Mouse (Mus musculus) olfactory bulb, adult 2 months (tissue): ENCODE data around the gene Crebl2. TPM values are rescaled to one million over a fixed set of nuclear protein-coding genes. Genes with fewer than 3 reads are reported as not detected.

Source experiments
- H3K27ac ChIP-seq: fragments of 200-500 bp; 2 replicates; pipeline ENCODE4 v1.5.1; 2012; ENCODE audit warnings: low read depth, low read length; ENCODE audit not compliant: insufficient read depth
- H3K4me1 ChIP-seq: fragments of 200-500 bp; 2 replicates; pipeline ENCODE4 v1.6.1; 2012; ENCODE audit warnings: low read length; ENCODE audit not compliant: control insufficient read depth, insufficient read depth
- H3K4me3 ChIP-seq: fragments of 200-500 bp; 2 replicates; pipeline ENCODE4 v1.5.1; 2012; ENCODE audit warnings: mild to moderate bottlenecking, low read depth, low read length, moderate library complexity; ENCODE audit not compliant: insufficient read depth
- CTCF ChIP-seq: fragments of 200-500 bp; IDR thresholded peaks from 2 replicates; pipeline ENCODE4 v1.5.1; 2012; ENCODE audit warnings: low read depth, mild to moderate bottlenecking, low read length, moderate library complexity; ENCODE audit not compliant: insufficient read depth
- POLR2A ChIP-seq: fragments of 200-500 bp; IDR thresholded peaks from 2 replicates; pipeline ENCODE4 v1.6.1; 2012; ENCODE audit warnings: mild to moderate bottlenecking, low read depth, low read length, moderate library complexity; ENCODE audit not compliant: insufficient read depth
- WGBS: fragments of 180-500 bp; shearing (Covaris S2); methylation state at CpG from one replicate; pipeline ENCODE4 v1.1.7; 2018; 5-methylcytosine and 5-hydroxymethylcytosine counted together
- polyA plus RNA-seq: library from polyadenylated mRNA; stranded (reverse); fragments of >200 nt; gene quantifications from 2 replicates; pipeline ENCODE4 v1.2.4, GENCODE M21; 2012; ENCODE audit warnings: low replicate concordance; ENCODE audit not compliant: missing spikeins, insufficient read depth, insufficient read length

Crebl2 gene
- polyA plus RNA-seq, 1 experiment = not detected

- no peak overlapping the region for H3K4me3 ChIP-seq
- 0 out of 2 replicates have a peak, but pooled peaks cover 5% of the 10 kb centered on the region for H3K4me1 ChIP-seq
- no peak overlapping the region for H3K27ac ChIP-seq
- TF ChIP-seq POLR2A = no peak
- WGBS = 92% methylated on average over 6 of the region's 6 CpGs
Observed at GRCm38 (mm10) chr6:134846308-134846707, 16.4 kb downstream of the Crebl2 start.

- H3K27ac ChIP-seq = no peak overlapping the region
- 0 out of 2 replicates have a peak, but pooled peaks cover 5% of the 10 kb centered on the region for H3K4me1 ChIP-seq
- no peak overlapping the region for H3K4me3 ChIP-seq
- 70% methylated on average over 4 of the region's 4 CpGs for WGBS
- TF ChIP-seq POLR2A (no peak), CTCF (no peak)
Observed at GRCm38 (mm10) chr6:134847550-134847949, 17.6 kb downstream of the Crebl2 start.

- TF ChIP-seq POLR2A (no peak), CTCF (no peak)
- 0 out of 2 replicates have a peak, but pooled peaks cover 5% of the 10 kb centered on the region for H3K4me1 ChIP-seq
- 85% methylated on average over 5 of the region's 5 CpGs for WGBS
- no peak overlapping the region for H3K27ac ChIP-seq
- no peak overlapping the region for H3K4me3 ChIP-seq
Observed at GRCm38 (mm10) chr6:134848197-134848890, 18.4 kb downstream of the Crebl2 start.

- no peak overlapping the region for H3K4me3 ChIP-seq
- 79% methylated on average over 2 of the region's 2 CpGs for WGBS
- TF ChIP-seq CTCF (no peak), POLR2A (no peak)
Observed at GRCm38 (mm10) chr6:134849461-134849860, 19.5 kb downstream of the Crebl2 start.

GRCm38 (mm10) chr6:134849985-134850384, 20.0 kb downstream of the Crebl2 start:
- H3K4me3 ChIP-seq = no peak overlapping the region
- 0 out of 2 replicates have a peak, but pooled peaks cover 5% of the 10 kb centered on the region for H3K4me1 ChIP-seq
- TF ChIP-seq CTCF = no peak
- 69% methylated on average over 3 of the region's 3 CpGs for WGBS
- H3K27ac ChIP-seq = no peak overlapping the region

More at GRCm38 (mm10) chr6:134849461-134849860, 19.5 kb downstream of the Crebl2 start:
- Histone ChIP-seq H3K4me1 (0 out of 2 replicates have a peak, but pooled peaks cover 5% of the 10 kb centered on the region), H3K27ac (no peak overlapping the region)

- no peak overlapping the region for H3K4me3 ChIP-seq
- 93% methylated on average over 5 of the region's 5 CpGs for WGBS
- no peak for TF ChIP-seq CTCF
- no peak for TF ChIP-seq POLR2A
- H3K4me1 ChIP-seq = no peaks in the 10 kb centered on the region
- no peak overlapping the region for H3K27ac ChIP-seq
Observed at GRCm38 (mm10) chr6:134854782-134855181, 24.8 kb downstream of the Crebl2 start.

GRCm38 (mm10) chr6:134855926-134856325, 26.0 kb downstream of the Crebl2 start:
- H3K4me1 ChIP-seq = no peaks in the 10 kb centered on the region
- 93% methylated on average over 16 of the region's 16 CpGs for WGBS
- TF ChIP-seq POLR2A = no peak
- TF ChIP-seq CTCF = no peak
- no peak overlapping the region for H3K27ac ChIP-seq
- no peak overlapping the region for H3K4me3 ChIP-seq

- no peak overlapping the region for H3K27ac ChIP-seq
- H3K4me1 ChIP-seq = peaks cover 6% of the 10 kb centered on the region
- TF ChIP-seq POLR2A (no peak), CTCF (no peak)
- 97% methylated on average over 6 of the region's 6 CpGs for WGBS
- no peak overlapping the region for H3K4me3 ChIP-seq
Observed at GRCm38 (mm10) chr6:134859021-134859420, 29.1 kb downstream of the Crebl2 start.

- Histone ChIP-seq H3K27ac (no peak overlapping the region), H3K4me3 (no peak overlapping the region), H3K4me1 (peaks cover 6% of the 10 kb centered on the region)
- WGBS = 78% methylated on average over 4 of the region's 4 CpGs
- TF ChIP-seq POLR2A (no peak), CTCF (no peak)
Observed at GRCm38 (mm10) chr6:134860275-134860674, 30.3 kb downstream of the Crebl2 start.
